Mouse (Mus musculus): ENCODE results near the gene Wdtc1.
A peak's percentile ranks its signal among the peaks of the same experiment; 100 is the strongest.

Gene Wdtc1

DNA sequence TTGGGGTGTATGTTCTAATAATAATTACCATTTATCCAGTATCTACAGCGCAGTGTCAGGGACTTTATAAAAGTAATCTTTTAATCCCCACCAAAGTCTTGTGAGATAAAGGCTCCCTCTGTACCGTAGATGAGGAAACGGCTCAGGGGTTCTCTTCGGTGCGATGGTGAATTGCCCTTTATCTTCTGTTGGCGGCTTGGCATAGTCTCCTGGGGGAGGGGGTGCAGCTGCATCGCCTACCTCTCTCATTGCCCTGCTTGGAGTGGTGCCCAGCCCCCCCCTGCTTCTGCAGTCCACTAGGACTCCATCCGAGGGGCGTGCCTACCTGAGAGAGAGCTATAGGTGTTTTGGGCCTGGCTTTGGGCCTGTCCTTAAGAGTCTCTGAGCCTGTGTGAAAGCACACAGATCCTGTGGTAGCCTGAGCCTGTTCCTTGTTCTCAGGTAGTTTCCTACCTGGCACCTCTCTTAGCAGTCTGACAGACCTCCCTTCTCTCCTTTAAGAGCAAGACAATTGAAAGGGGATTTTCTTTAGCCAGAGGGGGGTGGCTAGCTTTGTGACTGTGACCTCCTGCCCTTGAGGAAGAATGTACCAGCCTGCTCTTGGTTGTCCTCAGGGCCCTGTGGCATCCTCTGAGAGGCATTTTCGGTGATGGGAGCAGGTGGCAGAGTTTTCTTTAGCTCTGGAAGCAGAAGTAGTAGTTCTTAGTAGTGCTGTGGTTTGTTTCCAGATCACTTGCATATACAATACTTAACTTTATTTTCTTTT is 22.7 kb upstream of the Wdtc1 start:
- no peak for DNase-seq

- DNase-seq = no peak
These were observed 20.7 kb upstream of the Wdtc1 start for GRCm38 (mm10) chr4:133374011-133374410.

GRCm38 (mm10) chr4:133372278-133372665 is 19.0 kb upstream of the Wdtc1 start:
- no peak for DNase-seq

DNA sequence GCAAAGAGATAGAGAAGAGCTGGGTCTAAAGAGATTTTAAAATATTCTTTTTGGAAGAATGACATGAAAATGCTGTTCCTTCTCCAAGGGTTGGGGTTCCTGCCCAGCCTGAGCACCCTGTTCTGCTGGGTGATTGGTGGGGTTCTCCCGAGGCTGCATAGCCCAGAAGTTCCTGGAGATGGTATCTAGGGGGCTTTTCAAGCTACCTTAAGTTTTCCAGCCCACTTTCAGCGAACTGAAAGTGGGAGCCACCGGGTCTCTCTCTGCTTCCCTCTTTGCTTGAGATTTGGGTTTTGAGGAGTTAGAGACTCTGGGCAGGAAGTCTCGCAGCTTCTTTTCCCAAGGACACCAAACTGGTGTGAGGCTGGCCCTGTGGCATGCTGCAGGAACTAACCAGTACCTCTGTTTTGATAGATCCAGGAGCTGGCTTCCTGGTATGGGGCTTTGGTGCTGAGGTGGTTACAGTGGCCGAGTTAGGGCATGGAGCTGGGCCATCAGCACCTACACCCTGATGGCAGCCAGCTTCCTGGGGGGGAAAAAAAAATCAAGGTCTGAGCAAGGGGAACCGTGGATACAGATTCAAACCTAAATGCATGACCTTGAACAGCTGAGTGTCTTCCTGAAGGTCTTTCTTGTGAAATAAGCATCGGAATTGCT is 18.5 kb upstream of the Wdtc1 start:
- DNase-seq = peak in 1 of 2 experiments; percentile 61

GRCm38 (mm10) chr4:133370298-133371274 is 17.3 kb upstream of the Wdtc1 start:
- DNase-seq = no peak

- DNase-seq = peak; percentile 96
These were observed 16.4 kb upstream of the Wdtc1 start, which contains the start of gene Slc9a1 for GRCm38 (mm10) chr4:133369553-133370297. TSS of gene Slc9a1 (plus strand) at chr4:133369706.

GRCm38 (mm10) chr4:133354641-133355040 is 1.4 kb upstream of the Wdtc1 start:
- no peak for DNase-seq

- no peak for DNase-seq
These were observed 484 bp downstream of the Wdtc1 start for GRCm38 (mm10) chr4:133352797-133353196.

GRCm38 (mm10) chr4:133348051-133348775 is 5.1 kb downstream of the Wdtc1 start:
- DNase-seq = no peak

GRCm38 (mm10) chr4:133347624-133348023 is 5.7 kb downstream of the Wdtc1 start:
- no peak for DNase-seq

DNA sequence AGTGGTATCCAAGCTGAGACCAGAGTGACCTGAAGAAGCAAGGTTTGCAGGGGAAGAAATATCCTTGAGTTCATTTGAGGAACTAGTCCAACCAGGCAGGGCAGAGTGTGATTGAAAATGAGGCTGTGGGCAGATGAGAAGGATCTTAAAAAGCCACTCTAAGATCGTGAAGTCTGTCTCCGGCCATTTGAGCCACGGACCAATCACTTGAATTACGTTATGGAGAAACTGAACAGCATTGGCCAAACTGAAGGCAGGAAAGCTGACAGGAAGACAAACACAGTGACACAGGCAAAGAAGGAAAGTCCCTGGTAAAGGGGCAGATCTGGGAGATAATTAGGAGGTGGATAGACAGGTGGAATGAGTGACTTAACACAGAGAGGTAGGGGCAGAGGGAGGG is 6.7 kb downstream of the Wdtc1 start:
- DNase-seq = no peak

- DNase-seq = peak in 1 of 2 experiments; percentile 20
These were observed 7.6 kb downstream of the Wdtc1 start for GRCm38 (mm10) chr4:133345702-133346101.

DNA sequence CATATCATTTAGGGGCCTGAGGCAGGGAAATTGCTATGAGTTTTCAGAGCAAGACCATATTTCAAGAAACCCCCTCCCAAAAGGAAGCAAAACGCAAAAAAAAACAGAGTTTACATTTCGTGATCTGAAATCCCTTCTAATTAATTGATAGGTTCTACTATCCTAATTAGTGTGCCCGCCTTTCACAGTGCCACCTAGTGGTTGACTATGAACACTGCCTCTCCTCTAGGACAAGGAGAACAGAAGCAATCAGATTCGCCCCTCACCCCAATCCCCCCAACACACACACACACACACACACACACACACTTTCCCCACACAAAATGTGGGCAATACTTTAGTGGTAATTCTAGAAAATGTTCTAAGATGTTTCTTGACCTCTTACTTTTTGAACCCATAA is 9.2 kb downstream of the Wdtc1 start:
- DNase-seq = peak; percentile 45 to 64

- DNase-seq = no peak
These were observed 13.1 kb downstream of the Wdtc1 start for GRCm38 (mm10) chr4:133340217-133340616.

- DNase-seq = peak; percentile 97 to 99
These were observed 14.0 kb downstream of the Wdtc1 start for GRCm38 (mm10) chr4:133339148-133339749.

DNA sequence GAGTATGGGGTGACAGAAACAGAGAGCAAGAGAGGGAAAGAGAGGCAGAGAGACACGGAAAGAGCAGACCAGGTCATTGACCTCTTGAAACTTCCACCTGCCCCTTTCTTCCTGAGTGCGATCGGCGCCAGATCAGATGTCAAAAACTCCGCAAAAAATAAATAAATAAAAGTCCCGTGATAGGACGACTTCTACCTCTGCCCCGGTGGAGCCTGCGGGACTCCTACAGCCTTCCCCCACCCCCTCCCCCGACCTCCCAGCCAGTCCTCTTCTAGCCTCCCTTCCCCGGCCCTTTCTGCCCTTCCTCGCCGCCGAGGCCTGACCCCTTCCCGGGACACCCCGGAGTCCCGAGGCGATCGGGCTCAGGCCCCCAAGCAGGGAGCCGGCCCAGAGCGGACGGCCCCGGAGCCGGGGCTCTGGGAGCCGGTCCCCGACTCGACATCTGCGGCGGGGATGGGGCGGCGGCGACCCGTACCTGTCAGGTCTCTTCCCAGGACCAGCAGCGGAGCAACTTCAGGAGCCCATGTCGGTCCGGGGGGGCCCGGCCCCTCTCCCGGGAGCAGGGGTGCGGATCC is 14.7 kb downstream of the Wdtc1 start:
- DNase-seq = peak in 1 of 2 experiments; percentile 19

DNA sequence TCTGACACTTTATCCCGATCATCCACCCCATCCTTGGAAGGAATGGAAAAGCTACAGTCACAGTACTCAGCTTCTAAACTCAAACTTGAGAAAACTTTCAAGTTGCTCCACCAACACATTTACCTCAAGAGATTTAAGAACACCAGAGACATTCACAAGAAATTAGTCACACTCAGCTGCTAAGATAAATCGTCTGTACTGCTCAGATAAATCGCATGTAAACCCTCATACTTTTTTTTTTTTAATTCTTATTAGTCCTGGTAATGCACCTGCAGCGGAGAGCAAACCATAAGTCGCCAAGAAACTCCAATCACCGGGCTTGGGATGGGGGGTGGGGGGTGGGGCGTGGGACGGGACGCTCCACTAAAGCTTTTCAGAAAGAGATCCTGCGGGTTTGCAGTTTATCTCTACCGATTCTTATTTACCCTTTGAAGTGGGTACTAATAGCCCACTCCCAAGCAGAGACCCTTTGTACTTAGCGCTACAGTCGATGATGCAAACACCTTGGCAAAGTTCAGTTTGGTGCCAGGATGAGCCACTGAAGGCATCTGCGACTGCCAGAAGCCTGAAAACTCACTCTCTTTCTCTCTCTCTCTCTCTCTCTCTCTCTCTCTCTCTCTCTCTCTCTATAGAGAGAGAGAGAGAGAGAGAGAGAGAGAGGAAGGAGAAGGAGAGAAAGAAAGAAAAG is 15.3 kb downstream of the Wdtc1 start:
- no peak for DNase-seq

DNA sequence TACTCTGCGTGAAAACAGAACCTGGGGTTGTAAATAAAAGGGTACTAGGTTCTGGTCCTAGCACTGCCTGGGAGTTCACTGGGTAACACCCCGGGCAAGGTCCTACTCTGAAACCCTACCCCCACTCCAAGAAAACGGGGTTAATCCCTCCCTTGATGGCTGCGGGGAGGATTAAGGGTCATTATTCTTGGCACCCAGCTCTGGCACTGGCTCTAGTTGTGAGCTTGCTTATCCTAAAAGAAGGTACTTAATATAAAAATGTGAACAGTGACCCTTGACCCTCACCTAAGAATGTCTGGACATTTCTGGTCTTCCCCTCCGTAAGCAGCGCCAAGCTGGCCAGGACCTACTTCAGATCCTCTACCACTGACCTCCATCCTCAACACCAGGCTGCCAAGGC is 20.0 kb downstream of the Wdtc1 start:
- peak; percentile 76 to 87 for DNase-seq

- DNase-seq = no peak
These were observed 23.0 kb downstream of the Wdtc1 start for GRCm38 (mm10) chr4:133330296-133330695.

GRCm38 (mm10) chr4:133328129-133328528 is 25.2 kb downstream of the Wdtc1 start:
- no peak for DNase-seq

All from kidney, postnatal 25 days (tissue).